Mouse (Mus musculus) ES-Bruce4 (cell line): ENCODE measurements around the gene Zscan4b. TPM values are rescaled to one million over a fixed set of nuclear protein-coding genes. Genes with fewer than 3 reads are reported as not detected.
"Not testable (repeated sequence)": the region's sequence is repeated elsewhere in the genome, so short reads cannot be mapped to it uniquely, and the experiment has no call there.

Experiments
- H3K27ac ChIP-seq: 2 replicates; pipeline ENCODE4 v1.5.1; 2012; ENCODE audit warnings: low read length, inconsistent platforms; ENCODE audit not compliant: insufficient read depth
- H3K27me3 ChIP-seq: 2 replicates; pipeline ENCODE4 v1.6.1; 2012; ENCODE audit warnings: mild to moderate bottlenecking, low read length, inconsistent platforms; ENCODE audit not compliant: control insufficient read depth, poor library complexity, insufficient read depth, severe bottlenecking
- H3K36me3 ChIP-seq: 2 replicates; pipeline ENCODE4 v1.6.1; 2012; ENCODE audit warnings: inconsistent platforms, mild to moderate bottlenecking, low read length, moderate library complexity; ENCODE audit not compliant: control insufficient read depth, poor library complexity, insufficient read depth, severe bottlenecking
- H3K4me1 ChIP-seq: one replicate; pipeline ENCODE4 v1.8.1; 2011; ENCODE audit warnings: low read length; ENCODE audit not compliant: control insufficient read depth, insufficient read depth
- H3K4me3 ChIP-seq: 2 replicates; pipeline ENCODE4 v1.5.1; 2011; ENCODE audit warnings: low read depth, mild to moderate bottlenecking, low read length
- H3K9ac ChIP-seq: 2 replicates; pipeline ENCODE4 v1.6.1; 2012; ENCODE audit warnings: low read depth, mild to moderate bottlenecking, inconsistent platforms; ENCODE audit not compliant: poor library complexity, severe bottlenecking
- H3K9me3 ChIP-seq: replicated peaks from 2 replicates; pipeline ENCODE4 v1.6.1; 2012; ENCODE audit warnings: mild to moderate bottlenecking, low read length, inconsistent platforms; ENCODE audit not compliant: control insufficient read depth, poor library complexity, insufficient read depth, severe bottlenecking
- polyA plus RNA-seq: library from polyadenylated mRNA; stranded (reverse); fragments of >200 nt; gene quantifications from 2 replicates; pipeline ENCODE4 v1.2.4, GENCODE M21; 2011; ENCODE audit warnings: low read depth; ENCODE audit not compliant: missing spikeins, insufficient read depth, insufficient read length

Zscan4b gene
- 1.1 TPM in 1 of 2 replicates, not detected in the other for polyA plus RNA-seq

DNA sequence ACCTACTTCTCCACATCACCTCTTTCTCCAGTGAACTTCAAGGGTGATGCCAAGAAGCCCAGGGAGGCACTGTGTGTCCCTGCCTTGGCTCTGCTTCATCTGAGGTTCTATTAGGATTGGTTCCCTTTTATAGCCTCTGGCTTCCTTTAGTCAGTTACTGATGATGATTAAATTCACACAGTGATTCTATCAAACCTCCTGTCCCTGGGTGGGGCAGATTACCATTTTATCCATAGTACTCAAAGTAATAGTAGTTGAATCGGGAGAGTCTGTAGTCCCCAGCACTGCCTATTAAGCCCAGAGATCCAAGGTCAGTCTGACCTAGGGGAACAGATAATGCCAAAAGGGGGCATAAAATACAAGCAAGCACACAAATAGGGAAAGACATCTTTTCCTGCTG, at the start of gene Zscan4b:
Gene Zscan4b, minus strand, starts transcription at position 101 of the 400 bp plus-strand sequence.
- H3K27ac ChIP-seq, H3K27me3 ChIP-seq, H3K36me3 ChIP-seq, H3K9ac ChIP-seq, H3K4me1 ChIP-seq, H3K4me3 ChIP-seq, H3K9me3 ChIP-seq: not testable (repeated sequence)

Other genes with a start within 250 kb of the Zscan4b start
- gene Nlrp4b, start 217.3 kb downstream of the Zscan4b start, polyA plus RNA-seq: not detected in 2 replicates
- gene Vmn1r71, start 150.7 kb downstream of the Zscan4b start, polyA plus RNA-seq: not detected in 2 replicates
- gene Zscan4c, start 100.7 kb upstream of the Zscan4b start, polyA plus RNA-seq: 0.56 TPM in 1 of 2 replicates, not detected in the other
- gene Zscan4-ps1, start 164.6 kb upstream of the Zscan4b start, polyA plus RNA-seq: not detected in 2 replicates